Mouse (Mus musculus): ENCODE measurements at regions not wholly inside any gene's neighbourhood (a gene's known extent, or its start where the extent isn't known, plus 50 kb on each side); places are given as distances from the start of the nearest gene placed in this dataset.

GRCm38 (mm10) chr16:77238358-77239175 is 225.1 kb downstream of the Usp25 start:
- no peak for TF ChIP-seq MYOD1 (IDR thresholded peaks at IDR 0.05; ENCODE audit: control insufficient read depth, insufficient read length, low read depth)
- no peak for TF ChIP-seq CTCF (IDR thresholded peaks at IDR 0.05; ENCODE audit: control insufficient read depth, insufficient read depth, insufficient read length)
- no peak for TF ChIP-seq USF1 (IDR thresholded peaks at IDR 0.05; ENCODE audit: low read depth)
